Mouse (Mus musculus) adrenal gland, postnatal 36 days (tissue): Measurements from ENCODE around the gene Ccdc85c. TPM values are rescaled to one million over a fixed set of nuclear protein-coding genes. Genes with fewer than 3 reads are reported as not detected.
A peak's percentile ranks its signal among the peaks of the same experiment; 100 is the strongest.

ENCODE experiments used
- DNase-seq, 2 experiments: peaks; one replicate each; pipeline ENCODE4 v3.0.0; 2021; ENCODE audit warnings: mixed read lengths in 1 of 2
- total RNA-seq, 2 experiments: library from RNA; stranded (reverse); gene quantifications; 2 replicates each; pipeline ENCODE4 v1.2.3; 2021

The Ccdc85c gene
- total RNA-seq, 2 experiments from 2014 or later = 21.6 to 28.8 TPM

DNA sequence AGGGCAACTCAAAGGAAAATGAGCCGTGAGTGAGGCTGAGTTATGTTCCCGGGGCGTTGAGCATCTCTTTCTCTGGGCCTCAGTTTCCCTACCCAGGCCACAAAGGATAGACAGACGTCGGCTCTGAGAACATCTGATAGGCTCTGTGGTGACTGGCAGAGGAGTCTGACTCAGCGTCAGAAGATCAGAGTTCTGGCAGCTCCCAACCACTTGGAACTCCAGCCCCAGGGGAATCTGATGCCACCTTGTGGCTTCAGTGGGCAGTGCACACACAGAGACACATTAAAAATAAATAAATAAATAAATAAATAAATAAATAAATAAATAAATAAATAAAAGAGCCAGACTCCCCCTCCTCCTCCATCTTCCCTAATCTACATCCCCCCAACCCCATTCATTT is 21.8 kb upstream of the Ccdc85c start:
- DNase-seq = no peak

DNA sequence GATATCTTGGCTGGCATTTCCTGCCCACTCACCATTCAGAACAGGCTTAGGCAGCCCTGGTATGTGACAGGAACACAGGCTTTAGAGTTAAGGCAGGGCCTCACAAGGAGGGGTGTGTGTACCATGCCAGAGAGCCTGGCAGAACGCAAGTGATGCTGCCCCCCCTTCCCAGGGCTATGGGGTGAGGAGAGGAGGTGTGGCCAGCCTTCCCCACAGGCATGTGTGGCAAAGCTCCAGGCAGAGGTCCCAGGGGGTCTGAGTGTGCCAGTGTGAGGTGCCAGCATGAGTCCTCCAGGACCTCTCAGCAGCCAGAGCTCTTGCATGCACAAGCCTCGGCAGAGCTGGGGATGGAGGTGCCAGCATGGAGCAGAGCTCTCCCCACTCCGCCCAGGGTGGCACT is 19.4 kb upstream of the Ccdc85c start:
- DNase-seq = peak in 1 of 2 experiments; percentile 53

DNA sequence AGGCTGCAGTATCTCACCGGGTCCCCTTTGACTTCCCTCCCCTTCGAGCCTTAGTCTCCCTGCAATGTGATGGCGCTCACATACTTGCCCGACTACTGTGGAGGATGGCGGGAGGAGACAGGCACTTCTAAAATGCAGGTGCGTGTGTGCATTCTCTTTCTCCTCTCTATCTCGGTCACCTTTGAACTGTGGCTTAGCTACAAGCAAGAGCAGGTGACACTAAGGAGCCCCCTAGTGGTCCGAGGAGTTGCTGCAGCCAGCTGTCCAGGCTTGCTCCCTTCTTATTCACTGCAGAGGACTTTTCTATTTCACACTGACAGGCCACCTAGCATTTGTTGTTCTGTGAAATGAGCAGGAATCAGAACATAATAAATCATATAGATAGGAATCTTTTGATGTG is 17.7 kb upstream of the Ccdc85c start:
- DNase-seq = peak; percentile 83 to 88

DNA sequence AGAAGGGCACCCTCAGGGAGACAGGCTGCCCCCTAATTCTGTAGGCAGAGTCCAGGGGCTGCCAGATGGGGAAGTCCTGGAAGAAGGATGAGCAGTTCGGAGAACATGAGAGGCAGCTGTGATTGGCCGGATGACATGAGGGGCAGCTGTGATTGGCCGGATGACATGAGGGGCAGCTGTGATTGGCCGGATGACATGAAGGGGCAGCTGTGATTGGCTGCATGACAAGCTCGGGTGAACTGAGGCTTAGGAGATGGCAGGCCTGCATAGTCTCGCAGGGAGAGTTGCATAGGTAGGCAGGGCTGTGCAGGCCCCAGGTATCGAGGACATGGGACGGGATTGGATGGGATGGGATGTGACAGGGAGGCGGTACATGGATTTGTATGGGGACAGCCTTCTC is 17.2 kb upstream of the Ccdc85c start:
- DNase-seq = no peak

DNA sequence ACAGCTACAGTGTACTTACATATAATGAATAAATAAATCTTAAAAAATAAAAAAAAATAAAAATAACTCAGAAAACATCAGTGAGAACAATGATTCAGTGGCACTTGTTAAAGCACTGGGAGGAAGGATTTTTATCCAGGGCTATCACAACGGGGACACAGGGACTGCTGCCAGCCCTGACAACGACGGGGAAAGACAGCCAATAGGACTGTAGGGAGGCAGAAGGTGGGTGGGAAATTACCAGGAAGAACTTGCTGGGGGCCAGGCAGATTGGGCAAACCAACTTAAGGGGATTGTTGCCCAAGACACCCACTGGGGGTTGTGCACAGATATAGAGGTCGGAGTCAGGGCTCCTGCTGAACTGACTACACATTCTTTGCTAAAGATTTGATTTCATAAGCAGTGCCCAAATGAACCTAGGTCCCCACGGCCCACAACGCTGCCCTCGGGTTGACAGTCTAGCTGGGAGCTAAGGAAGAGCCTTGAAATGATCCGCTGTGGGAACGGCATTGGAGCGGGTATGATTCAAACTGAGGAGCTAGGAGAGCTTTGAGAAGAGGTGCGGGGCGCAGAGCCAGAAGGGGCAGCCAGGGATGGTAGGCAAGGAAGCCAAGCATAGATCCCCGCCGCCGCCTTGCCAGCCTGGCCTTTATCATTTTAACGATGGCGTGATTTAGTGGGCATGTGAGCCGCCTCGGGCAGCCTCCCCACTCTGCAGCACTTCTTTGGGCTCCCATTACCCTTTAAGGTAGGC is 13.1 kb upstream of the Ccdc85c start:
- DNase-seq = peak in 1 of 2 experiments; percentile 36

DNA sequence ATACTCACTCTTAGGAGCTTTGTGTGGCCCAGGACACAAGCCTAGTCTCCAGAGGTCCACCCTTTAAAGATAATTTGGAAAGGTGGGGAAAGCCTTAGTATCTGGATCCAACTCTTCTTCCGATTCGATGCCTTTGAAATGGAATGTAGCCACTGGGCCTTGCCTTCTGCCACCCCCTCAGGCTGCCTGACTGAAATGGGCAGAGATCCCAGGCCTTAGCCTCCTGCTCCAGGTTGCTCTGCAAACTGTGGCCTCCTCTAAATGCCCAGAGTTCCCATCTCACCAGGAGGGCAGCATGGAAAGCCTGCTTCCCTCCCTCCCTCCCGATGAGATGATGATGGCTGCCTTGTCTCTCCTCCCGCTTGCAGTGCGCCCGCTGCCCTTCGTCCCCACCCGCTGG is 11.8 kb upstream of the Ccdc85c start:
- no peak for DNase-seq

DNA sequence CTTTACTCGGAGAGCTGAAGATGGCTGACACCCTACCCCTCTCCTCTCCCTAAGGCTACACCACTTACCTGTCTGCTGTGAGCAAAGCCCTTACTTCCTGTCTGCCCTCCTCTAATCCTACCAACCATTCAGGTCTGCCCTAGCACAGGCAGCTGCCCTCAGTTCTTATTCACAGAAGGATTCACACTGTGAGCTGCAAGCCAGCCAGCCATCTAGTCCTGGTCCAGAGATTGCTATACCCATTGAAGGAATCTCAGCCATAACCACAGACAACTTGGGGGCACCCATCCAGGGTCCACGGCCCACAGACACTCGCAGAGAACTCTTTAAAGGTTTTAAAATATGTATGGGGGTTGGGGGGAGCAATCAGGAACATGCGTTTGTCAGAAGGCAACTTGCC is 11.2 kb upstream of the Ccdc85c start:
- no peak for DNase-seq

DNA sequence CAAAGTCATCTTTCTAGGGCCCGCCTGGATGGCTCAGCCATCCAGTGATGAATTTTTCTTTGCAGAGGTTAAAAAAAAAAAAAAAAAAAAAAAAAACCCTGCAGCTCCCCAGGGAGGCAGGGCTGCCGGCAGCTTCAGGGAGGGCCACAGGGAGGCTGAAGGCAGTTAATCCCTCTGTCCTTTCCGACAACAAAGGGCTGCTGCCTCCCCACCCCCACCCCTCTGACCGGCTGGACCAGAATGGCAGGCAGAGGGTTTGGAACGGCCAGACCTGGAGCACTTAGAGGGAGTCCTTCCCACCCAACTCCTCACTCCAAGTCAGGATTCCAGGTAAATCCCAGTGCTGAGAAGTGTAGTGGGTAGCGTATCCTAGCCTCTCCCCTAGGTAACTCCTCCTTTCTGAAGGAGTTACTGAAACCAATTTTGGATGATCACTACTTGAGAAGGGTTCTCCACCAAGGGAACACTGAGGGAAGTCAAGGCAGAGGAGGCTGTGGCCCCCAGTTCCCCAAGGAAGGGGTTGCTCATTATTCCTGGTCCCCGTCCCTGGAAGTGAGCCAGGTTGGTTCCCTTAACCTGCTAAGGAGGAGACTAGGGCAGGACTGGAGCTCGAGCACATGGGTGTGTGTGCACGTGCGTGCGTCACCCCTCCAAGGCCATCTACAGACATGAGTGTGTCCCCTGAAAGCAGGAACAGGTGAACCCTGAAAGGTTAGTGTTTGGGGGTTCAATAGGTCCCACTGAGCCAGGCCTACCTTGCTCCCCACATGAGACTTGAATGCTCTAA is 10.2 kb upstream of the Ccdc85c start:
- no peak for DNase-seq

DNA sequence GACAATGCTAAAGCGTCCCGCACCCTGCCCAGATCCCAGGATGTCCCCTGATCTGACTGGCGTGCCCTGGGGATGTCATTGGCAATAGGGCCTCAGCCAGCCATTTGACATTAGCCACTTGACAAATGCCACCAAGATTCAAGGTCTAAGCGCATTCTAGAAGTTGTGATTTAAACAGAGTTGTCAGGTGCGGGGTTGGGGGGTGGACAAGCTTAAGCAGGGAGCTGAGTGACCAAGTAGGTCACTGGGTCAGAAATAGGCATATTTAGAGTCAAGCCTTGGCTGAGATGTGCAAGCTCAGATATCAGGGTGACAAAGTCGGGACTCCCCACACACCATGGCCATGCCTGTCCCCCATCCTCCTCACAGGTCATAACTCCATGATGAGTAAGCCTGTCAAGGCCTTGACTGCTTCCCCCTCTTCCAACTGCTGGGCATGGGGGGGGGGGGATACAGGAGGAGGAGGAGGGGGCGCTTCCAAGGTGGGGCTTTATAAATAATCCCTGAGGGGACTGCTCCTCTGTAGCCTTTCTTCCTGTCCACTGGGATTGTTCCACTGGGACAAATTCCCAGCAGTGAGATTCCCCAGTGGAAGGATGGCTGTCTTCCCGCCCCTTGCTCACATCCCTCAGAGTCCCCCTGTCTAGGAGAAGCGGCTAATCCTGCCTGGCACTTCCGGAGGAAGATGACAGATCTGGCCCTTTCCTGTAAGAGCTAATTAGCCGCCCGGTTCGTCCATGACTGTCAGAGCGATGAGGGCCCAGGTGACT is 9.4 kb upstream of the Ccdc85c start:
- DNase-seq = peak in 1 of 2 experiments; percentile 27

DNA sequence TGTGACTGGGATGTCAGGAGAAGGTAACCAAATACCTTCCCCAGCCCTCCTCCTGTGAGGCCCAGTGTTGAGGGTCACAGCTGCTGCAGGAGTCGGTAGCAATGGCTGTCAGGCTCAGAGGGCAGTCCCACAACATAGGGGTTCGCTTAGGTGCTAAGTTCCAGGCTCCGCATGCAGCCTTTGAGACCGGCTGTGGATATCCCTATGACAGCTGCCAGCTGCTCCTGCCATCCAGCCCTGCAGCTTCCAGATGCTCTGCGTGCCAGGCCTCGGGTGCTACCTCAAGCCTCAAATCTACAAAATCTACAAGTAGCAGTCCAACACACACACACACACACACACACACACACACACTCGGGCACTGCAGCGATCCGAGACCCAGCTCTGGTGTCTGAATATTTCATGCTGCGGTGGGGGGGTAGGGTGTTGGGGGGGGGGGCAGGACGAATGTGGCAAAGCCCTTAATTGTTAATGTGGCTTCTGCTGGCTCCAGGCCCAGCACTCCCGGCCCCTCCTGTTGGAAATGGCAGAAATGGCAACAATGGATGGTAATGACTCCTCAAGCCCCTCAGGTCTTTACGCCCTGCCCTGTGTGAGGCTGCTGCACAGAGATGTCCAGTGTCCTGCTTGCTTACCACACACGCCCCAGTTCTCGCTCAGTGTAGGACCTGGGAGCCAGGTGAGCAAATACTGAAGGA is 3.1 kb upstream of the Ccdc85c start:
- no peak for DNase-seq

DNA sequence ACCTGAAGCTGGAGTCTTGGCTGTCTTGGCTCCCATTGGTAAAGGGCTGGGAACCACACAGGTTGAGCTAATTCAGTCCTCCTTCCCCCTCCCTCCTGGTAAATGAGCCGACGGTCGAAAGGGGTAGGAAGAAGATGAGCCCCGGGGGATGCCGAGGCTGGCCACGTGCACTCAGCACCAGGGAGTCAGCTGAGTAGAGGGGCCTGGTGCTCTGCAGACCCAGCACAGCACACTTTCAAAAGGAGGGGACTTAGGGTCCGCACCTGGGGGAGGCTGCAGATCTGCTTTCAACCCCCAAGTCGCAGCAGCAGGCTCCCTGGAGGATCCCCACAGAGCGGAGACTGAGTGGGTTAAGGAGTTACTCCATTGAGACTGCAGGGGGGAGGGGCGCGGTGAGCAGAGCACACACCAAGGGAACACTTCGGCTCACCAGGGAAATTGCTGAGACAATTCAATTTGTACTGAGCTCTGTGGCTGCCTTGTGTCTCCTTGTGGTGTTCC is 2.2 kb upstream of the Ccdc85c start:
- no peak for DNase-seq

DNA sequence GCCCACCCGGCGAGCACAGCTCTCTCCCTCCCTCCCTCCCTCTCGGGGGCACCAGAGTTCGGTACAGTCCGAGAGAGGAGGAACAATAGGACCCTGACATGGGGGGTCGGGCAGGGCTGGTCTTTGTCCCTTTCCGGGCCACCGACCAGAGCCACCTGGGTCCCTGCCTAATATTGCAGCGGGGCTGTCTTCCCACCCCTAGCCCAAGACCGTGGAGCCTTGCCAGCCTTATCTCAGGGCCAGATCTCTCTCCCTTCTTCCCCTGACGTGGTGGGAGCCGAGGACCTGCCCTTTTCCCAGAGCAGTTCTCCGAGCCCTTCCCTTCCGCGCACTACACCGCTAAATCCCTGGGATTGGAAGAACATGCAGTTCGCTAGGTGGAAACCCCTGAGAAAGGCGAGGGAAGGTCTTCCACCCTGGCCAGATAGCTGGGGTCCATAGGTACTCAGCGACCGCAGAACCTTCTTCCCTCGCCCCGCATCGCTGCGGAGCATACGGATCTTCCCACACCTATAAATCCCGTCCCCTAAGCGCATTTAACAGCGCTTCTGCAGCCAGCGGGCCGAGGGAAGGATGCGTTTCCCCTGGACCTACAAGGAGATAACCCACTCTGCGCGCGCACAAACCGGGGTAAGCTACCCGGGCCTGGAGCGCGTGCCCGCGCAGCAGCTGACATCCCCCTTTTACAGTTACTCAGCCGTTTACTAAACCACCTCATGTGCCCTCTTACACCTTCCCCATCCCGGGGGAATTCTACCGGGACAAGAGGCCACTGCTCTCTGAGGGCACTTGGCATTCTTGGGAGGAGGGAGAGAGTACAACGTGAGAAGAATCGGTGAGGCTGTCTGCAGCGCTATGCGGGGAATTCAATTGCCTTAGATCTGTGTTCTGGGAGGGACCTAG is 946 bp upstream of the Ccdc85c start:
- peak in 1 of 2 experiments; percentile 53 for DNase-seq

DNA sequence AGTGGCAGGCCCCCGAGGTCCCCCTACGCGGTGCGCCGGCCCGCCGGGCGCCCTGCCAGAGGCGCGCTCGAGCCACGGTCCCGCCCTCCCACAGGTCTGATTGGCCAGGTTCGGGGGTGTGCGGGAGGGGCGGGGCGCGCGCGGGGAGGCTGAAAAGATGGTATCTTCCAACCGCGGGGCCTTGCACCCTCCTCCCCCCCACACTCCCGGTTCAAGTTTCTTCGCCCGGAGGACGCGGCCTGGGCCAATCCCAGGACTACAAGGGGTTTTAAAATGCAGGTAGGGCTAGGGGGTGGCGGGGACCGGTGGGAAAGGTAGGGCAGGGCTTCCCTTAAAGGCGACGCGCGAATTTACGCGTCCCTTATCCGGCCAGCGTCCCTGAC is 274 bp upstream of the Ccdc85c start:
- peak; percentile 98 for DNase-seq

DNA sequence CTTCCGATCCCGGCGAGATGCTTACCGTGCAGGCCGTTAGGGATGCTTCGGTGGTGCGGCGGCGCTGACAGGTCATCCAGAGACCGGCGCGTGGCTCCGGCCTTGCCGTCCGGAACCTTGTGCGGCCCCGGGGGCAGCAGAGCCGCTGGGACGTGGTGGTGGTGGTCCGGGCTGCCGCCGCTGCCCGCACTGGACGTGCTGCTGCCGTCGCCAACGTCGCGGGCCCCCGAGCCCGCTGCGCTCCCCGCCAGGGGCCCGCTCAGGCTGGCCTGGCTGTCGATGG is 971 bp downstream of the Ccdc85c start:
- no peak for DNase-seq

DNA sequence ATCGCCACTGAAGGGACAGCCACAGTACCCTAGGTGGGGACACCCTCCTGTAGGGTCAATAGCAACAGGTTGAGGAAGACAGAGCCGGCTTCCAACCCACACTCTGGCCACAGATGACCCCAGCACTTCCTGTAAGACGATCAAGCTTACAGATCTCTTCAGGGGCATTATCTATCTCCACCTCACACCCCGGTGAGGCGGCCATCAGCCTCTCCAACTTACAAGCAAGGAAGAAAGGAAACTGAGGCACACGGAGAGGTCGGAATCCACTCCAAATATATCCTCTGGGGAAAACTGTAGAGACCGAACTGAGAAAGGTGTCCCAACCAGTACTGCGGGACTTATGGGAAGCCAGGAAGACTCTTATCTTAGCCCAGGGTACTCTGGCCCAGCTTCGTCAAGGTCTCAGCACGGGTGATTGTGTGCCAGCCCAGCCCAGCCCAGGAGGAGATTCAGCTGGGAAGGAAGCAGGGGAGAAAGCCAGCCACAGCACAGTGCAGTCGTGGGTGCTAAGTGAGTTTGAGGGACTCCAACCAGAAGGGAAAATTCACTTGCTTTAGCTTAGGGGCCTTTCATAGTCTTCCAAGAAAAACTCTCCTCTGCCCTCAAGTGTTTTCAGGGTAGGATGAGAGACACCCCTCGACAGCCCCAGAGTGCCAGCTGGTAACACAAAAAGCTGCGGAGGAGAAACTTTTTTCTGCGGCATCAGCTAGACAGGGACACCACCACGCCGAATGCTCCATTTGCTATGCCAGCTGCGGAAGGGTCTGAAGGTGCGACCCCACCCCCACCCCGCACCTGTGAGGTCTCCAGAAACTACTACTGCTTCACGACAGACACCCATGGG is 1.5 kb downstream of the Ccdc85c start:
- DNase-seq = peak in 1 of 2 experiments; percentile 48

DNA sequence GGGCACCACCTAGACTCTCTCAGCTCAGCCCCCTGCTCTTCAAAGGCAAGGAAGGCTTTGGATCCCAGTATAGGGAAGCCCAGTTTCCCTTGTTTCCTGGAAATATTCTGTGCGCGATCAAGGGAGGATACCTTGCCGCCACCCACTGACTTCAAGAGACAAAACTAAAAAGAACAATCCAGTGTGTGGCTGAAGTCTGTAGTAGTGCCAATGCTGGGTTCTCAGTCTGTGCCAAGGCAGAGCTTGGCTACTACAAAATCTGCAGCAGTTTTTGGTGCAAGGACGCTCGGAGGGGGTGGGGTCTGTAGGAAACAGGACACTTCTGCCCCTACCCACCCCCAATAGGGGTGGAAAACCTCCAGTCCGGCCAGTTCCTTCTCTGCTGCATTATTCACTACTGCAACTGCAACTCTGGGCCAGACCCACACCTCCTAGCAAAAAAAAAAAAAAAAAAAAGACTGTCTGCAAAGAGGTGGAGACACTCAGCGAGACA is 3.0 kb downstream of the Ccdc85c start:
- peak in 1 of 2 experiments; percentile 58 for DNase-seq

DNA sequence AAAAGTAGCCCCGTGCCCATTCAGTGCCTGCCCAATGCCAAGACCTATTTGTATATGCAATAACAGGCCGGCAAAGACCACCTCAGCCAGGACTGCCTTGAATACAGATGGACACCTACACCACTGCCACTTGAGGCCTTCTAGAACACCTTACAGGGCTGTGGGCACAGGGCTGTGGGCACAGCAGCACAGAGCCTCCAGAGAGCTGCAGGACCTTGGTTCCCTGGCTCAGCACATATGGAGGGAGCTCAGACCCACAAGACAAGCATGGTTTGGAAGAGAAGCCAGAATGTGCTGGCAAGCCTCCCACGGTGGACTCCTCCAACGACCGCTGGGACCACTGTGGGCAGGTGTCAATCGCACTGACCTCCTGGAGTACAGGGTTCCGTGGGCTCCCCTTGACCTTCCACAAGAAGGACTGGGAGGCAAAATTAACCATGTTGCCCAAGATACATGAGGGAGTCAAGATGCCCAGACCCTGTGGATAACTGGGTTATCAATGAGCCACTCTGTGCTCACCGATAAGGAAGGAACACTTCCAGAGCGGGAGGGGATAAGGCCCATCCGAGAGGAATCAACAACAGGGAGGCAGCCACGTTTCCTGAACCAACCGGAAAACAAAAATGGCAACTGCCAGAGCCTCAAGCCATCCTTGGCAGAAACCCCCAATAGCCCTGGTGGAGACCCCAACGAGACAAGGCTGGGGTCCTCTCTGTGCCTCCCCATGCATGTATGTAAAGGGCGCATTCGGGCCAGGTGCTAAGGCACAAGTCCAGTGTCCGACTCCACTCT is 3.7 kb downstream of the Ccdc85c start:
- no peak for DNase-seq

DNA sequence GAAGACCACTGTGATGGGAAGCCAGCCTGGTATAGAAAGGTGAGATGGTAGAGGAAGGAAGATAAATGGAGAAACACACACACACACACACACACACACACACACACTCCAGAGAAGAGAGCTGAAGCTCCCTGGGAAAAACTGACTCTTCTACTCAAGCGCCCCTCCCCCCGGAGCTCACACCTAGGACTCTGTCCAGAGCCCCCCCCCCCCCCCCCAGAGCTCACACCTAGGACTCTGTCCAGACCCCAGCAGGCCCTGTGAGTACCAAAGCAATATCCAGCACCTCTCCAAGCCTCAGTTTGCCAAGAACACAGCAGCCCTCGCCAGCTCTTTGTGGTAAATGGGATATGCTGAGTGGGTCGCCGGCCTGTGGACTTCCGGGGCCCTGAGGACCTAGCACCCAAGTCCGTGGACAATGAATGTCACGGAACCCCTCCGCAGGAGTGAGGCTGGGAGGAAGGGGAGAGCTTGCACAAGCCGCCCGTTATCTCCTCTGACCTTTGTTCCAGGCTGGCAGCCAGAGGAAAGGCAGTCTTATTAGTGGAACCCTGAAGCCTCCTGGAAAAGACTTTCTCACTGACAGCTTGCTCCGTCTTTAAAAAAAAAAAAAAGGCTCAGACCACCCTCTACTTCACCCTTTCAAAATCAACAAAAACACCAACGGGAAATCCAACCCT is 4.8 kb downstream of the Ccdc85c start:
- DNase-seq = peak; percentile 65 to 73

DNA sequence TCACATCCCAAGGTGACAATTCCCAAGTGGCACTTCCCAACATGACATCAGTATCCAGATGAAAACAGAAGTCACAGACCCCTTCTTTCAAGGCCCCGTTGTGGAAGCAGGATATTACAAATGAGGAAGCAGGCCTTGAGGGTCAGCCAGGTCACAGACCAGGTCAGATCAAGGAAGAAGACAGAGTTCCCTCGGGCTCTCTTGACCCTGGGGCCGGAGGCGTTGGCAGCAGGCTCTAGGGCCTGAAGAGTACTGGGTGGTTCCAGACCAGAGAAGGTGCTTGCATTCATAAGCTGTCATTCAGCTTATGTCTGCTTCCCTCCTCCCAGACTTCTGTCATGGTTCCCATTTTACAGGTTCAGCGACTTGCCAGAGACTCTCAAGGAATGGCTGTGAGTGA is 5.5 kb downstream of the Ccdc85c start:
- DNase-seq = no peak
